Mouse (Mus musculus): ENCODE results near the gene Stac.

- TF ChIP-seq POLR2A (IDR thresholded peaks at IDR 0.05; ENCODE audit: control insufficient read depth, extremely low read depth, insufficient read depth, low read length, poor library complexity) (no peak), CTCF (IDR thresholded peaks at IDR 0.05; ENCODE audit: borderline replicate concordance, control insufficient read depth, extremely low read depth, insufficient read depth, low read length, poor library complexity) (no peak)
Measured at GRCm38 (mm10) chr9:111737796-111738195, 47.6 kb upstream of the Stac start.

Measured in thymus, adult 2 months (tissue).